Mouse (Mus musculus) kidney, adult 2 months (tissue): ENCODE measurements at regions not wholly inside any gene's neighbourhood (a gene's known extent, or its start where the extent isn't known, plus 50 kb on each side); places are given as distances from the start of the nearest gene placed in this dataset.

Source experiments
- CTCF ChIP-seq: fragments of 200-500 bp; conservative IDR thresholded peaks from 2 replicates; pipeline ENCODE4 v1.5.1; 2011; ENCODE audit warnings: low read depth, mild to moderate bottlenecking, control low read depth, low read length, moderate library complexity, mixed read lengths; ENCODE audit not compliant: insufficient read depth, insufficient read length
- POLR2A ChIP-seq: fragments of 200-500 bp; IDR thresholded peaks from one replicate; pipeline ENCODE4 v1.6.1; 2011; ENCODE audit warnings: low read depth, low read length, control low read depth

DNA sequence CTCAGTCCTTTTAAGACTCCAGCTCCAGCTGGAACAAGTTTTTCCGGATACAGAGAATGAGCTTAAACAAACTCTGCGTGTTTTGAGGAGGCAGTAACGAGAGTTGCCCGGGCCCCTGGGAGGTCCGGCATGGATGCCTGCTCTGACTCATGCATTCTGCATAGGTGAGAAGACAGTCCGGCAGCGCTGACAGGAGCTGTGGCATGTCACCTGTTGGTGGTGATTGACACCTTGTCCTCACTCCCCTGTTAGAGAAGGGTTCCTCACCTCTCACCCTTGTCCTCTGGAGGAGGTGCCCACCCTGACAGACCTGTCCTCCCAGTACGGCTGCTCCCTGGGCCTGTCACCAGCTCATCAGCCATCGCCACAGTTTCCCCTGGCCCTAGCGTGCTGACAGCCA, 87.7 kb downstream of the Cdc7 start:
- no peak for TF ChIP-seq CTCF
- TF ChIP-seq POLR2A, result no peak
